Mouse (Mus musculus) hindbrain, postnatal 0 days (tissue): ENCODE results near the gene Shisal2a. TPM values are rescaled to one million over a fixed set of nuclear protein-coding genes. Genes with fewer than 3 reads are reported as not detected.

ENCODE experiments used
- ATAC-seq: fragments of 200-750 bp; cut with Nextera tagmentation; 2 replicates; pipeline ENCODE4 v1.8.0; 2017; ENCODE audit warnings: mild to moderate bottlenecking, moderate TSS enrichment, moderate library complexity
- DNase-seq: peaks from one replicate; pipeline ENCODE4 v3.0.0-alpha.2; 2015; ENCODE audit warnings: low spot score
- H3K27ac ChIP-seq: fragments of 300-500 bp; sonication (generic); 2 replicates; pipeline ENCODE4 v1.5.1; 2014; ENCODE audit warnings: mild to moderate bottlenecking
- H3K27me3 ChIP-seq: fragments of 300-500 bp; sonication (generic); 2 replicates; pipeline ENCODE4 v1.6.1; 2014; ENCODE audit warnings: low read length, mixed read lengths; ENCODE audit not compliant: insufficient read depth
- H3K36me3 ChIP-seq: fragments of 300-500 bp; sonication (generic); 2 replicates; pipeline ENCODE4 v1.6.1; 2014; ENCODE audit warnings: low read length, mixed read lengths; ENCODE audit not compliant: insufficient read depth
- H3K4me1 ChIP-seq: fragments of 300-500 bp; sonication (generic); 2 replicates; pipeline ENCODE4 v1.6.1; 2014; ENCODE audit warnings: antibody characterized with exemption, low read length, mixed read lengths; ENCODE audit not compliant: insufficient read depth
- H3K4me2 ChIP-seq: fragments of 300-500 bp; sonication (generic); 2 replicates; pipeline ENCODE4 v1.6.1; 2014; ENCODE audit warnings: low read depth, mild to moderate bottlenecking, low read length, moderate library complexity, mixed read lengths
- H3K4me3 ChIP-seq: fragments of 300-500 bp; sonication (generic); 2 replicates; pipeline ENCODE4 v1.5.1; 2014; ENCODE audit warnings: low read length
- H3K9ac ChIP-seq: fragments of 300-500 bp; sonication (generic); replicated peaks from 2 replicates; pipeline ENCODE4 v1.6.1; 2014; ENCODE audit warnings: mild to moderate bottlenecking, low read length, moderate library complexity, mixed read lengths
- H3K9me3 ChIP-seq: fragments of 300-500 bp; sonication (generic); 2 replicates; pipeline ENCODE4 v1.6.1; 2016; ENCODE audit warnings: low read length, mixed read lengths
- CTCF ChIP-seq: IDR thresholded peaks from 2 replicates; pipeline ENCODE4 v1.5.1; 2016; ENCODE audit warnings: antibody characterized with exemption, control low read depth, low read depth
- WGBS: fragments of 180-500 bp; shearing (Covaris S2); extraction: QIAGEN DNeasy Blood & Tissue Kit; methylation state at CpG from one replicate; pipeline ENCODE4 v1.1.7; 2014; 5-methylcytosine and 5-hydroxymethylcytosine counted together
- polyA plus RNA-seq: library from polyadenylated mRNA; unstranded; fragments of >200 nt; fragmentation: Nextera tagmentation; extraction: Ambion mirVana; gene quantifications from 2 replicates; pipeline ENCODE4 v1.2.1, GENCODE M21; 2015
- total RNA-seq: library from RNA; depleted of rRNA; stranded (reverse); fragments of >200 nt; gene quantifications from 2 replicates; pipeline ENCODE4 v1.2.3, GENCODE M21; 2014

Gene Shisal2a
- total and polyA plus RNA-seq, 2 experiments from 2014 or later: 1.8 to 8.1 TPM

GRCm38 (mm10) chr4:108339277-108339690, 43.9 kb downstream of the Shisal2a start:
- Histone ChIP-seq H3K36me3 (peaks cover 8% of the 10 kb centered on the region; the same call in 1 of the 2 replicates), H3K9me3 (no peaks in the 10 kb centered on the region), H3K4me3 (no peak overlapping the region), H3K27ac (peak overlapping the region; percentile 64), H3K4me2 (no peak overlapping the region), H3K27me3 (no peaks in the 10 kb centered on the region), H3K4me1 (no peaks in the 10 kb centered on the region), H3K9ac (no peak overlapping the region)
- ATAC-seq: peak; percentile 94
- WGBS: 13% methylated on average over 4 of the region's 4 CpGs
- peak; percentile 91 for TF ChIP-seq CTCF
- DNase-seq: peak; percentile 91

DNA sequence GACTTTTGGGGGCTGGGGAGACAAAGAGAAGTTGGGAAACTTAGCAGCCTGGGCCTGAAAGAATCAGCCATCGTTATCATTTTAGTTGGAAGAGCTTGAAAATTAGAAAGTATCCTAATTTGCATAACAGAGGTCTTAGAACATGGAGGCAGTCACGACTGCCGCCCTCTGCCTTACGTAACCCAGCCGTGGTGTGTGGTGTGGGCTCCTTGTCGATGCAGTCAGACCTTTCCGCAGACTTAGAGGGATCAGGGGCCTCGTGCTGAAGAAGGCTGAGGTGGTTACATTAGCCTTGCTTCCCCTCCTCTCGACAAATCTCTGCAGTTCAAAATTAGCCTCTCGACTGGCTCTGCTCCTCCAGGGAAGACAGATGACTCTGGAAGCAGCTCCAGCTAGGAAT, 44.3 kb downstream of the Shisal2a start:
- WGBS: 56% methylated on average over 10 of the region's 10 CpGs
- Histone ChIP-seq H3K4me1 (no peaks in the 10 kb centered on the region), H3K27me3 (no peaks in the 10 kb centered on the region), H3K36me3 (peaks cover 8% of the 10 kb centered on the region; the same call in 1 of the 2 replicates), H3K4me2 (no peak overlapping the region), H3K9me3 (no peaks in the 10 kb centered on the region), H3K27ac (peak overlapping the region; percentile 64), H3K9ac (no peak overlapping the region), H3K4me3 (no peak overlapping the region)
- DNase-seq: no peak
- ATAC-seq: no peak
- TF ChIP-seq CTCF: no peak

GRCm38 (mm10) chr4:108338321-108338733, 44.8 kb downstream of the Shisal2a start:
- no peak for TF ChIP-seq CTCF
- Histone ChIP-seq H3K27me3 (no peaks in the 10 kb centered on the region), H3K36me3 (peaks cover 8% of the 10 kb centered on the region; the same call in 1 of the 2 replicates), H3K4me2 (no peak overlapping the region), H3K4me3 (no peak overlapping the region), H3K9me3 (no peaks in the 10 kb centered on the region), H3K27ac (peak overlapping the region; percentile 64; the same call in 1 of the 2 replicates), H3K4me1 (no peaks in the 10 kb centered on the region), H3K9ac (no peak overlapping the region)
- DNase-seq (peak; percentile 28), ATAC-seq (no peak)
- WGBS: 50% methylated on average over 9 of the region's 9 CpGs

- DNase-seq: no peak
- no peak for ATAC-seq
- H3K4me2 ChIP-seq: no peak overlapping the region
- H3K4me1 ChIP-seq: no peaks in the 10 kb centered on the region
- H3K36me3 ChIP-seq: peaks cover 8% of the 10 kb centered on the region; the same call in 1 of the 2 replicates
- no peaks in the 10 kb centered on the region for H3K9me3 ChIP-seq
- no peak overlapping the region for H3K9ac ChIP-seq
- TF ChIP-seq CTCF: no peak
- peak overlapping the region; percentile 64; the same call in 1 of the 2 replicates for H3K27ac ChIP-seq
- no peak overlapping the region for H3K4me3 ChIP-seq
- WGBS: 24% methylated on average over 3 of the region's 3 CpGs
- H3K27me3 ChIP-seq: no peaks in the 10 kb centered on the region
Observed at GRCm38 (mm10) chr4:108337817-108338216, 45.3 kb downstream of the Shisal2a start.

DNA sequence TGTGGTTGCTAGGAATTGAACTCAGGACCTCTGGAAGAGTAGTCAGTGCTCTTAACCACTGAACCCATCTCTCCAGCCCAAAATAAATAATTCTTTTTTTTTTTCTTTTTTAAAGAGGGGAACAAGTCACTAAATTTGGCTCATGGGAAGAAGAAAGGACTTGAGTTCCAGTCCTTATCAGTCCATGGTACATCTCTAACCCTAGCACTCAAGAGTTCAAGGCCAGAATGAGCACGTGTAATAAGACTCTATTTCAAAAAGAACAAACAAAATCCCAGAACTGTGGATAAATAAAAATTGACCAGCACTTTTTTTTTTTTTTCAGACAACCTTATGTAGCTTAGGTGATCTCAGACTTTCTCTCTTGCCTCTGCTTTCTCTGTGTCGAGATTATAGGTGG, 46.4 kb downstream of the Shisal2a start:
- no peak for DNase-seq
- Histone ChIP-seq H3K4me3 (no peak overlapping the region), H3K27ac (no peak overlapping the region), H3K9ac (no peak overlapping the region), H3K27me3 (no peaks in the 10 kb centered on the region), H3K4me2 (no peak overlapping the region), H3K36me3 (peaks cover 8% of the 10 kb centered on the region; the same call in 1 of the 2 replicates), H3K9me3 (no peaks in the 10 kb centered on the region), H3K4me1 (no peaks in the 10 kb centered on the region)
- no peak for ATAC-seq
- WGBS: 80% methylated on average over 2 of the region's 2 CpGs
- no peak for TF ChIP-seq CTCF

DNA sequence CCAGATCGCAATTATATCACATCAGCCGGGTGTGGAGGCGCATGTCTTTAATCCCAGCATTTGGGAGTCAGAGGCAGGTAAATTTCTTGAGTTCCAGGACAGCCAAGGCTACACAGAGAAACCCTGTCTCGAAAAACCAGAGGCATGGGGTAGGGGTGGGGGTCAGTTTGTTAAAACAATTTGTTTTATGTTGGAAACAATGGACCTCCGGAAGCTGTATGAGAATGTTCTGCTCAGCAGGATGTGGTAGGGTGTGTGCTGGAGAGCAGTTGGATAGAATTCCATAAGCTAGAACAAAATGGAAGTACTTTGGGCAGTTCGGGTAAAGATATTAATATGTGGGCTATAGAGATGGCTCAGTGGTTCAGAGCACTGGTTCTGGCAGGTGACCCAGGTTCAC, 47.7 kb downstream of the Shisal2a start:
- peaks cover 8% of the 10 kb centered on the region; the same call in 1 of the 2 replicates for H3K36me3 ChIP-seq
- no peak overlapping the region for H3K27ac ChIP-seq
- no peak for ATAC-seq

GRCm38 (mm10) chr4:108332041-108332440, 51.1 kb downstream of the Shisal2a start:
- Histone ChIP-seq H3K4me1 (no peaks in the 10 kb centered on the region), H3K27ac (no peak overlapping the region), H3K9me3 (no peaks in the 10 kb centered on the region), H3K36me3 (0 out of 2 replicates have a peak, but pooled peaks cover 4% of the 10 kb centered on the region), H3K4me2 (no peak overlapping the region), H3K4me3 (no peak overlapping the region), H3K9ac (no peak overlapping the region), H3K27me3 (no peaks in the 10 kb centered on the region)
- 80% methylated on average over 9 of the region's 9 CpGs for WGBS
- ATAC-seq (no peak), DNase-seq (no peak)
- no peak for TF ChIP-seq CTCF

More for the DNA sequence above, 47.7 kb downstream of the Shisal2a start:
- no peak for DNase-seq
- no peaks in the 10 kb centered on the region for H3K27me3 ChIP-seq
- no peak for TF ChIP-seq CTCF
- H3K4me1 ChIP-seq: no peaks in the 10 kb centered on the region
- H3K4me3 ChIP-seq: no peak overlapping the region
- no peak overlapping the region for H3K4me2 ChIP-seq
- 86% methylated on average over 6 of the region's 6 CpGs for WGBS
- no peaks in the 10 kb centered on the region for H3K9me3 ChIP-seq
- no peak overlapping the region for H3K9ac ChIP-seq
